Mouse (Mus musculus): ENCODE data around the gene Scn8a.
A peak's percentile ranks its signal among the peaks of the same experiment; 100 is the strongest.
"Not testable (repeated sequence)": the region's sequence is repeated elsewhere in the genome, so short reads cannot be mapped to it uniquely, and the experiment has no call there.

Scn8a gene

GRCm38 (mm10) chr15:100869558-100869957 is at the start of gene Scn8a:
TSS of gene Scn8a (plus strand) at chr15:100869858.
- DNase-seq (ENCODE audit: low spot score in 2 of 2) = no peak

GRCm38 (mm10) chr15:100821824-100822223 is 47.8 kb upstream of the Scn8a start:
- DNase-seq (ENCODE audit: low spot score in 2 of 2) = no peak

- DNase-seq (ENCODE audit: low spot score in 2 of 2) = not testable (repeated sequence)
Observed at GRCm38 (mm10) chr15:100822370-100822769, 47.3 kb upstream of the Scn8a start.

GRCm38 (mm10) chr15:100825249-100825856 is 44.3 kb upstream of the Scn8a start:
- DNase-seq (ENCODE audit: low spot score in 2 of 2) = peak; percentile 55 to 61

GRCm38 (mm10) chr15:100826076-100826475 is 43.6 kb upstream of the Scn8a start:
- DNase-seq (ENCODE audit: low spot score in 2 of 2) = peak in 1 of 2 experiments; percentile 34

GRCm38 (mm10) chr15:100829775-100830174 is 39.9 kb upstream of the Scn8a start:
- DNase-seq (ENCODE audit: low spot score in 2 of 2) = peak; percentile 49 to 59

- DNase-seq (ENCODE audit: low spot score in 2 of 2) = no peak
Observed at GRCm38 (mm10) chr15:100830682-100831081, 39.0 kb upstream of the Scn8a start.

- no peak for DNase-seq (ENCODE audit: low spot score in 2 of 2)
Observed at GRCm38 (mm10) chr15:100832144-100832543, 37.5 kb upstream of the Scn8a start.

- DNase-seq (ENCODE audit: low spot score in 2 of 2) = no peak
Observed at GRCm38 (mm10) chr15:100832784-100833183, 36.9 kb upstream of the Scn8a start.

GRCm38 (mm10) chr15:100836729-100837128 is 32.9 kb upstream of the Scn8a start:
- DNase-seq (ENCODE audit: low spot score in 2 of 2) = no peak

- DNase-seq (ENCODE audit: low spot score in 2 of 2) = peak in 1 of 2 experiments; percentile 59
Observed at GRCm38 (mm10) chr15:100838607-100839207, 31.0 kb upstream of the Scn8a start.

GRCm38 (mm10) chr15:100844336-100844735 is 25.3 kb upstream of the Scn8a start:
- no peak for DNase-seq (ENCODE audit: low spot score in 2 of 2)

- DNase-seq (ENCODE audit: low spot score in 2 of 2) = no peak
Observed at GRCm38 (mm10) chr15:100845049-100845879, 24.4 kb upstream of the Scn8a start.

GRCm38 (mm10) chr15:100847193-100847592 is 22.5 kb upstream of the Scn8a start:
- no peak for DNase-seq (ENCODE audit: low spot score in 2 of 2)

GRCm38 (mm10) chr15:100857586-100857985 is 12.1 kb upstream of the Scn8a start:
- DNase-seq (ENCODE audit: low spot score in 2 of 2) = no peak

GRCm38 (mm10) chr15:100860856-100861255 is 8.8 kb upstream of the Scn8a start:
- DNase-seq (ENCODE audit: low spot score in 2 of 2) = no peak

GRCm38 (mm10) chr15:100865556-100865955 is 4.1 kb upstream of the Scn8a start:
- DNase-seq (ENCODE audit: low spot score in 2 of 2) = no peak

- peak; percentile 57 to 70 for DNase-seq (ENCODE audit: low spot score in 2 of 2)
Observed at GRCm38 (mm10) chr15:100870001-100870774, 530 bp downstream of the Scn8a start.

GRCm38 (mm10) chr15:100870775-100871106 is 1.1 kb downstream of the Scn8a start:
- DNase-seq (ENCODE audit: low spot score in 2 of 2) = peak in 1 of 2 experiments; percentile 70

- no peak for DNase-seq (ENCODE audit: low spot score in 2 of 2)
Observed at GRCm38 (mm10) chr15:100871107-100872011, 1.7 kb downstream of the Scn8a start.

- DNase-seq (ENCODE audit: low spot score in 2 of 2) = peak in 1 of 2 experiments; percentile 44
Observed at GRCm38 (mm10) chr15:100873155-100873554, 3.5 kb downstream of the Scn8a start.

Measured in frontal cortex, postnatal 10 days (tissue).